Mouse (Mus musculus): ENCODE measurements around the gene Twf1.

Gene Twf1

GRCm38 (mm10) chr15:94589219-94590075 lies at the start of gene Twf1:
TSS of gene Twf1 (minus strand) at chr15:94589889.
- peak; percentile 97 to 98 for DNase-seq

- DNase-seq = no peak
Measured at GRCm38 (mm10) chr15:94639126-94639525, 49.4 kb upstream of the Twf1 start.

- DNase-seq = no peak
Measured at GRCm38 (mm10) chr15:94638207-94638606, 48.5 kb upstream of the Twf1 start.

GRCm38 (mm10) chr15:94634524-94634923 lies 44.8 kb upstream of the Twf1 start:
- no peak for DNase-seq

- no peak for DNase-seq
Measured at GRCm38 (mm10) chr15:94630553-94630952, 40.9 kb upstream of the Twf1 start.

GRCm38 (mm10) chr15:94628830-94629601 lies 39.3 kb upstream of the Twf1 start, which contains the start of gene Tmem117:
TSS of gene Tmem117 (plus strand) at chr15:94629232.
- peak; percentile 40 to 49 for DNase-seq

- no peak for DNase-seq
Measured at GRCm38 (mm10) chr15:94628463-94628829, 38.8 kb upstream of the Twf1 start.

GRCm38 (mm10) chr15:94620909-94621308 lies 31.2 kb upstream of the Twf1 start:
- no peak for DNase-seq

- no peak for DNase-seq
Measured at GRCm38 (mm10) chr15:94616036-94616435, 26.3 kb upstream of the Twf1 start.

GRCm38 (mm10) chr15:94607768-94608167 lies 18.1 kb upstream of the Twf1 start:
- DNase-seq = no peak

GRCm38 (mm10) chr15:94602441-94602840 lies 12.8 kb upstream of the Twf1 start:
- DNase-seq = no peak

GRCm38 (mm10) chr15:94601339-94601738 lies 11.7 kb upstream of the Twf1 start:
- peak; percentile 29 to 48 for DNase-seq

- DNase-seq = no peak
Measured at GRCm38 (mm10) chr15:94600145-94600707, 10.5 kb upstream of the Twf1 start.

GRCm38 (mm10) chr15:94593586-94593985 lies 3.9 kb upstream of the Twf1 start:
- no peak for DNase-seq

- no peak for DNase-seq
Measured at GRCm38 (mm10) chr15:94591356-94591755, 1.7 kb upstream of the Twf1 start.

GRCm38 (mm10) chr15:94590083-94590482 lies 394 bp upstream of the Twf1 start:
- no peak for DNase-seq

GRCm38 (mm10) chr15:94587826-94588715 lies 1.6 kb downstream of the Twf1 start:
- no peak for DNase-seq

GRCm38 (mm10) chr15:94584738-94585137 lies 5.0 kb downstream of the Twf1 start:
- no peak for DNase-seq

GRCm38 (mm10) chr15:94583153-94583552 lies 6.5 kb downstream of the Twf1 start:
- DNase-seq = no peak

GRCm38 (mm10) chr15:94582000-94582593 lies 7.6 kb downstream of the Twf1 start:
- no peak for DNase-seq

- no peak for DNase-seq
Measured at GRCm38 (mm10) chr15:94574566-94575268, 15.0 kb downstream of the Twf1 start.
